Mouse (Mus musculus) layer of hippocampus, adult 11-12 months (tissue): ENCODE data around the gene Spn.

Source experiments
- DNase-seq: peaks from one replicate; pipeline ENCODE4 v3.0.0; 2022; ENCODE audit warnings: low spot score

Spn gene

GRCm38 (mm10) chr7:127140623-127141404 is 3.2 kb upstream of the Spn start:
- no peak for DNase-seq

GRCm38 (mm10) chr7:127139562-127139961 is 1.9 kb upstream of the Spn start:
- DNase-seq = no peak

- DNase-seq = no peak
Measured at GRCm38 (mm10) chr7:127139100-127139499, 1.5 kb upstream of the Spn start.

DNA sequence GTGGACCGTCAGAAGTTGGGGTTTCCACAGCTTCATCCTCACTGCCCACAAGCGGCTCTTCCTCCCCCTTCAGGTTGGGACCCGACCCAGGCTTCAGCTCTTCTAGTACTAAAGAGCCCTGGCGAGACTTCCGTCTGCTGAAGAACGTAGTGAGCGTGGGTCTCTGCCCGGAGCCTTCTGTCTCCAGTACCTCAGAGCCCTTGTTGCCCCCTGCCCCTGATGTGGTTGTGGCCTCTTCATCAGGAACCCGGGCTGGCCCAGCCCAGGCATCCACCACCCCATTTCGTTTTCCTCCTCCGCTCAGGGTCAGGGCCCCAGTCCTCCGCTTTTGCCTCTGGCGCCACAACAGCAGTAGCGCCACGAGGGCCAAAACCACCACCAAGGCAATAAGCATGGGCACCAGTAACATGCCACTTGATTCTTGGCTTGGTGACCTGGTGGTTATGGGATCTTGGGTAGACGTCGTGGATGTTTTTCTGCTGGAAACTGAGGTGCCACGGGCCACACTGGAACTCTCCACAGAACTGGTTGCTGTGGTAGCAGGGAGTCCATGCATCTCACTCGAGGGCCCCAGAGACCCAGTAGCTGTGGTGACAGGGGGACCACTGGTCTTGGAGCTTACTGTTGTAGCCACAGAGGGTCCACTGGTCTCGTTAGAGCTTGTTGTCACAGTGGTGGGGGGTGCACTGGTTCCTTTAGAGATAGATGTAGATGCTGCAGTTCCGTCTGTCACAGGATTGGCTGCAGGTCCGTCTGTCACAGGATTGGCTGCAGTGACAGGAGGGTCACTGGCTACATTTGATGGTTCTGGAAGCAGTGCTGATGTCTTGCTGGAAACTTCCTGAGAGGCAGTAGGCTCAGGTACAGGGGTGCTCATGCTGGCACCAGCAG is 1.2 kb downstream of the Spn start:
- no peak for DNase-seq

GRCm38 (mm10) chr7:127134821-127135447 is 2.7 kb downstream of the Spn start:
- no peak for DNase-seq

DNA sequence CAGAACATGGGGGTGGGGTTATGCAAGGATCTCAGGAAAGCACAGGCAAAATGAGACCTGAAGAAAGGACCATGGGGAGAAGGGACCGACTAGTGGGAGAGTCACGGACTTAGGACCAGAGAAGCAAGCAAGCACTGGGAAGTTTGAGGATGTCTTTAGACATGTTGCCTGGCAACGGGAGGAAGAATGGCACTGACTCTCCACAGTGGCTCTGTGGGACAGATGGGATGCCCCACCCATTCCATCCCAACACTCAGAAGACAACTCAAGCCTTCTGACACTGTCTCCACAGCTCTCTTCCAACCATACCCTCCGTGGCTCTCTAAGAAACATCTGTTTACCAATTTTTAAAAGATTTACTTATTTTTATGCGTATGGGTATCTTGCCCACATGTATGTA is 4.5 kb downstream of the Spn start:
- no peak for DNase-seq

DNA sequence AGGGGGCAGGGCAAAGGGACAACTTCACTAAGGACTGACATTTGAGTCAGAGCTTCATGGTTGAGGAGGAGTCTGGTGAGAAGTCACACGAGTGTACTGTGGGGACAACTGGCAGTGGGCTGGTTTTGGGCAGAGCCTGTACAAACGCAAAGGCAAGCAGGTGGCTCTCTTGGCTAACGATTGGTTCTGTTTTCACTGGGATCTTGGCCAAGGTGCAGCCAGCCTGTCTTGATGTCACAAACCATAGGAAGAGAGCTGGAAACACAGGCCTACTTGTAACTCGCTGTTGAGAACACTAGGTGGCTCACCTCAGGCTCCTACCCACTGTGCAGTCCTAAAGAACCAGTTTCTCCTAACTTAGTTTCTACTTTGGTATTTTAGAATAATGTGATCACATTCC is 8.0 kb downstream of the Spn start:
- peak; percentile 72 for DNase-seq

DNA sequence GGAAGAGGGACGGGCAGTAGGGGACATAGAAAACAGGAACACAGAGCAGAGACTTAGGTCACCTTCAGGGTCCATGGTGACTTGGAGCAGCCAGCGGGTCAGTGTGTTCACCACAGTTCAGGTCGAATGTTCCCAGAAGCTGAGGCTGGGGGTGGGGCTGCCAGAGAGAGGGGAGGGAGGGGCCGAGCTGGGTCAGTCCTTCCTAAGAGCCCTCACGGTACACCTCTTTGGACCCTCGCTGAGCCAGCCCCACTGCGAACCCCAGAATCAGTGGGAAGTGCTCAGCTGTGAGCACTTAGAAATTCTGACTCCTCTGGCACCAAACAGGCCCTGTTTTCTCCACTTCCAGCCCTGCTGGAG is 15.7 kb downstream of the Spn start, which contains the start of gene Qprt:
Gene Qprt (minus strand): TSS at position 316 of the 360 bp plus-strand sequence.
- no peak for DNase-seq

- DNase-seq = no peak
Measured at GRCm38 (mm10) chr7:127121061-127121910, 16.3 kb downstream of the Spn start.

- no peak for DNase-seq
Measured at GRCm38 (mm10) chr7:127118671-127119445, 18.8 kb downstream of the Spn start.

- DNase-seq = no peak
Measured at GRCm38 (mm10) chr7:127117948-127118347, 19.7 kb downstream of the Spn start.

GRCm38 (mm10) chr7:127116331-127116935 is 21.2 kb downstream of the Spn start:
- DNase-seq = no peak

DNA sequence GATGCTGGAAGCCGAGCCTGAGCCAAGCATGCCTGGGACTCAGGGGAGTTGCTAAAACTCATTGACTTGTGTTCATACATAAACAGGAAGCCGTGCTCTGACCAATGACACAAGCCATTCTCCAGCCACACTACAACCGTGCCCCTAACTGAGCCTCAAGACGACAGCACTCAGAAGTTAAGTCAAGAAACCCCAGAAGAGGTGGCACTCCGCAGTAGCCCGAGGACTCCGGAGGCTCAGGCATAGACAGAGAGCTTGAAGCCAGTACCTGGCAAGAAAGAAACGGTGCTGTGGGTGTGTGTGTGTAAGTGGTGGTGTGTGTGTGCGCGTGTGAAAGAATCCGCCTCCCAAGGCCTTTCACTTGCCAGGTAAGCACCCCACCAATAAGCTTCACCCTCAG is 22.7 kb downstream of the Spn start:
- DNase-seq = no peak

DNA sequence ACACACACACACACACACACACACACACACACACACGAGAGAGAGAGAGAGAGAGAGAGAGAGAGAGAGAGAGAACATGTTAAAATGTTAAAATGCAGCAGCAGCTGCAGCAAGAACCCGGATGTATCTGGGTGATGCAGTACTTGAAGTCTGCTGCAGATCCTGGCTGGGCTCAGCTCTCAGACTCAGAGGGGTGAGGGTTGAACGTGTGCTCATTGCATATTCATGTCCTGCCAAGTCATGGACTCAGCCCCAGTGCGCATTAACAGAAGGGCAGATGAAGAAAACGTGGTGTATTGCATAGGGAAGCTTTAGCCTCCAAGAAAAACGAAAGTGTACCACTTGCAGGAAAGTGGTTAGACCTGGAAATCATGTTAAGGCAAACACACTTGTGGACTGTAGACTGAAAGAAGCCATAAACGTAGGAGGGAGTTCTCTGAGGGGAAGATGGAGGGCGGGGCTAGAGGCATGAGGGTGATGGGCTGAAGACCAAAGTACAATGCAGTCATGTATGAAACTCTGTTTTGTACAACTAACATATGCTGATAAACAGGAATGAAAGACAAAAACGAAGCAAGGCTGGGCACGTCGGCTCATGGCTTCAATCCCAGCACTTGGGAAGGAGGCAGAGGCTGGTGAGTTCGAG is 23.9 kb downstream of the Spn start:
- DNase-seq = no peak

- DNase-seq = no peak
Measured at GRCm38 (mm10) chr7:127112921-127113597, 24.6 kb downstream of the Spn start.

DNA sequence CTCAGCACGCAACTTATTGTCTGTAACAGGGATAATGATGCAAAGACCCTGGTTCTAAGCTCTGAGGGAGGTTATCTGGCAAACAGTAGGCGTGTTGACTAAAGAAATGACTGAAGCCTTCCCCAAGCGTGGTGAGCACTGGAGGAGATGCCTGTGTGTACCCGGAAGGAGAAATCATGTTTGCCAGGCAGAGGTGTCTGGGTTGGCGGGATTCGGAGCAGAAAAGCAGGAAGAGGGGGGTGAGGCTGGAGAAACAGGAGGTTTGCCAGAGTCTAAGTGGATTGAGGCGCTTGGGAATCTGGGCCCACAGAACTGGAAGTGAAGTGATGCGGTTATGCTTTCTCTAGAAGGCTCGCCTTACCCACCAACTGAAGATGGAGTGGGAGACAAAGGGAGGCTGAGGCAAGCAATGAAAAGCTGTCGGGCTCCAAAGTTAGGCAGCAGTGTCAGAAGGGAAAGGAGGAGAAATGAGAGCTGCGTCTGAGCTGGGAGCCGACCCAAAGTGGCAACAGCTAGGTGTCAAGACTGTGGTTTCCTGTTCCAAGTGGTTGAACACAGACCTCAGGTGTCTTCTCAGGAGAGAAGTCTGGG is 25.3 kb downstream of the Spn start:
- no peak for DNase-seq

DNA sequence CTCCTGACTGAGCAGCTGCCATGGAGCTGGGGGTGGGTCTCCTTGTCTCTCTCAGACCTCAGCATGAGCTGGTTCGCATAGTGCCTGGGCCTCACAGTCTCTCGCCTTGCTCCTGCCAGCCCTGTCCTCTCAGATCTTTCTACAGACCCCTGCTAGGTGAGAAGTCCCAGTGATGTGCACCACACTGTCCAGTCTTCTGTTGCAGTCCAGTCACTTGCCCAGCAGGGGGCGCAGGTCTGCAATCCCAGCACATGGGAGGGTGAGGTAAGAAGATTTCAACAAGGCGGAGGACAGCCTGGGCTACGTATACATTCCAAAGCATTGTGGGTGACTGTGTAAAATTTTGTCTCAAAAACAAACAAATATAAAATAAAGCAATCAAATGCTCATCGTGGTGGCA is 26.2 kb downstream of the Spn start:
- peak; percentile 52 for DNase-seq

DNA sequence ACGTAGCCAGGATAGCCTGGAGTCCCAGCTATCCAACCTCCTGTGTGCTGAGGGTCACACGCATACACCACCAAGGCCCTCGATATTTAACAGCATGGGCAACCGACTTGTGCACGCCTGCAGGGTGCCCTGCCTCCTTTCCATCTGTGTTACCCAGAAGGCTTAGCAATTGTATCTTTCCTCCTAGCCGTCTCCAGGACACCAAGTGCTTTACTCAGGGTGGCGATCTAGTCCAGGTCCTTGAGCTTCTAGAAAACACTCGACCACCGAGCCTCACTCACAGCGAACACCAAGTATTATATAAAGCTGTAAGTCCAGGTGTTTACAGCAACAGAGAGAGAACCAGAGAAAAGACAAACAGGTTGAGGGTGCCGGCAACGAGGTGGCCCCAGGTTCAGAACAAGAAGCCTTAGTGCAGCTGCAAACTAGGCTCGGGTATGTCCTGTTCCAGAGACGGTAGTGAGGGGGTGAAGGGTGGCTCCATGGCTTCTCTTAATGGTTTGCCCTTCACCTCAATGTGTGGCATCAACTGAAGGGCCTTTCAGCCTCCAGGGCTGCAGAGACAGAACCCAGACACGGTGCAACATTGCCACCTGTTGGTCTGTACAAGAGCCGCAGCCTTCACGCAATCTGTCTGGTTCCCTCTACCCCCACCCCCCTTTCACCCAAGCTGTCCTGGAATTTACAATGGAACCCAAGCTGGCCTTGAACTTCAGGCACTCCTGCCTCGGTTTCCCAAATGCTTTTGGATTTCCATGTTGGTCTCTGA is 27.2 kb downstream of the Spn start:
- peak; percentile 82 for DNase-seq
